Mouse (Mus musculus): ENCODE measurements around the gene Cdk5r1. TPM values are rescaled to one million over a fixed set of nuclear protein-coding genes. Genes with fewer than 3 reads are reported as not detected.

Cdk5r1 gene
- polyA plus RNA-seq, 1 experiment from 2014 or later: 4.7 TPM

GRCm38 (mm10) chr11:80474175-80474691 lies 2.6 kb upstream of the Cdk5r1 start:
- H3K9me3 ChIP-seq: no peaks in the 10 kb centered on the region
- no peak for DNase-seq (ENCODE audit: extremely low spot score, low spot score)
- peaks cover 37% of the 10 kb centered on the region for H3K4me1 ChIP-seq
- H3K4me3 ChIP-seq: no peak overlapping the region
- no peak overlapping the region for H3K27ac ChIP-seq
- peaks cover 49% of the 10 kb centered on the region for H3K27me3 ChIP-seq (ENCODE audit: poor library complexity, severe bottlenecking)
- H3K36me3 ChIP-seq (replicated peaks): peaks cover 60% of the 10 kb centered on the region
- WGBS: 71% methylated on average over 2 of the region's 2 CpGs

- WGBS: 94% methylated on average over 11 of the region's 11 CpGs
- Histone ChIP-seq H3K27ac (no peak overlapping the region), H3K4me3 (no peak overlapping the region), H3K9me3 (no peaks in the 10 kb centered on the region), H3K27me3 (ENCODE audit: poor library complexity, severe bottlenecking) (peaks cover 55% of the 10 kb centered on the region), H3K36me3 (replicated peaks) (peaks cover 54% of the 10 kb centered on the region), H3K4me1 (peaks cover 43% of the 10 kb centered on the region)
- DNase-seq (ENCODE audit: extremely low spot score, low spot score): no peak
Observed at GRCm38 (mm10) chr11:80474846-80475245, 2.0 kb upstream of the Cdk5r1 start.

GRCm38 (mm10) chr11:80475544-80475943 lies 1.3 kb upstream of the Cdk5r1 start:
- Histone ChIP-seq H3K36me3 (replicated peaks) (peaks cover 50% of the 10 kb centered on the region), H3K4me3 (no peak overlapping the region; the same call in 1 of the 2 replicates), H3K27me3 (ENCODE audit: poor library complexity, severe bottlenecking) (peaks cover 59% of the 10 kb centered on the region), H3K4me1 (peaks cover 46% of the 10 kb centered on the region), H3K27ac (no peak overlapping the region), H3K9me3 (no peaks in the 10 kb centered on the region)
- no peak for DNase-seq (ENCODE audit: extremely low spot score, low spot score)
- 83% methylated on average over 9 of the region's 9 CpGs for WGBS

- peaks cover 58% of the 10 kb centered on the region for H3K4me1 ChIP-seq
- peaks cover 33% of the 10 kb centered on the region for H3K36me3 ChIP-seq (replicated peaks)
- H3K27me3 ChIP-seq (ENCODE audit: poor library complexity, severe bottlenecking): peaks cover 73% of the 10 kb centered on the region
- no peak for DNase-seq (ENCODE audit: extremely low spot score, low spot score)
- no peaks in the 10 kb centered on the region for H3K9me3 ChIP-seq
- peak overlapping the region; percentile 88 for H3K27ac ChIP-seq
- 15% methylated on average over 55 of the region's 55 CpGs for WGBS
- H3K4me3 ChIP-seq: peak overlapping the region; percentile 73
Observed at GRCm38 (mm10) chr11:80477341-80478199, 747 bp downstream of the Cdk5r1 start.

GRCm38 (mm10) chr11:80478694-80479412 lies 2.0 kb downstream of the Cdk5r1 start:
- Histone ChIP-seq H3K4me1 (peaks cover 67% of the 10 kb centered on the region), H3K36me3 (replicated peaks) (peaks cover 20% of the 10 kb centered on the region), H3K9me3 (no peaks in the 10 kb centered on the region), H3K27me3 (ENCODE audit: poor library complexity, severe bottlenecking) (peaks cover 78% of the 10 kb centered on the region), H3K4me3 (peak overlapping the region; percentile 73), H3K27ac (peak overlapping the region; percentile 27; the same call in 1 of the 2 replicates)
- no peak for DNase-seq (ENCODE audit: extremely low spot score, low spot score)
- 52% methylated on average over 14 of the region's 14 CpGs for WGBS

GRCm38 (mm10) chr11:80479425-80479824 lies 2.6 kb downstream of the Cdk5r1 start:
- H3K27me3 ChIP-seq (ENCODE audit: poor library complexity, severe bottlenecking): peaks cover 75% of the 10 kb centered on the region

GRCm38 (mm10) chr11:80479906-80480866 lies 3.4 kb downstream of the Cdk5r1 start:
- WGBS: 81% methylated on average over 31 of the region's 31 CpGs
- Histone ChIP-seq H3K27ac (peak overlapping the region; percentile 27; the same call in 1 of the 2 replicates), H3K36me3 (replicated peaks) (peaks cover 9% of the 10 kb centered on the region), H3K9me3 (no peaks in the 10 kb centered on the region), H3K4me3 (peak overlapping the region; percentile 73), H3K4me1 (peaks cover 73% of the 10 kb centered on the region), H3K27me3 (ENCODE audit: poor library complexity, severe bottlenecking) (peaks cover 73% of the 10 kb centered on the region)
- DNase-seq (ENCODE audit: extremely low spot score, low spot score): no peak

More at GRCm38 (mm10) chr11:80479425-80479824, 2.6 kb downstream of the Cdk5r1 start:
- peaks cover 69% of the 10 kb centered on the region for H3K4me1 ChIP-seq
- peaks cover 14% of the 10 kb centered on the region for H3K36me3 ChIP-seq (replicated peaks)
- H3K27ac ChIP-seq: peak overlapping the region; percentile 27; the same call in 1 of the 2 replicates
- peak overlapping the region; percentile 73 for H3K4me3 ChIP-seq
- WGBS: 70% methylated on average over 5 of the region's 5 CpGs
- no peak for DNase-seq (ENCODE audit: extremely low spot score, low spot score)
- no peaks in the 10 kb centered on the region for H3K9me3 ChIP-seq

- Histone ChIP-seq H3K9me3 (no peaks in the 10 kb centered on the region), H3K36me3 (replicated peaks) (peaks cover 9% of the 10 kb centered on the region), H3K4me1 (peaks cover 68% of the 10 kb centered on the region), H3K27me3 (ENCODE audit: poor library complexity, severe bottlenecking) (peaks cover 72% of the 10 kb centered on the region), H3K4me3 (no peak overlapping the region), H3K27ac (0 out of 2 replicates have a peak overlapping the region, but pooled peaks have one; percentile 6)
- WGBS: 85% methylated on average over 13 of the region's 13 CpGs
- no peak for DNase-seq (ENCODE audit: extremely low spot score, low spot score)
Observed at GRCm38 (mm10) chr11:80481409-80482050, 4.7 kb downstream of the Cdk5r1 start.

GRCm38 (mm10) chr11:80482347-80482746 lies 5.5 kb downstream of the Cdk5r1 start:
- no peak overlapping the region for H3K27ac ChIP-seq
- H3K27me3 ChIP-seq (ENCODE audit: poor library complexity, severe bottlenecking): peaks cover 72% of the 10 kb centered on the region
- no peaks in the 10 kb centered on the region for H3K9me3 ChIP-seq
- no peak for DNase-seq (ENCODE audit: extremely low spot score, low spot score)
- H3K4me3 ChIP-seq: no peak overlapping the region
- peaks cover 66% of the 10 kb centered on the region for H3K4me1 ChIP-seq
- peaks cover 9% of the 10 kb centered on the region for H3K36me3 ChIP-seq (replicated peaks)
- WGBS: 84% methylated on average over 10 of the region's 10 CpGs

GRCm38 (mm10) chr11:80482921-80483320 lies 6.1 kb downstream of the Cdk5r1 start:
- H3K4me1 ChIP-seq: peaks cover 60% of the 10 kb centered on the region
- peaks cover 6% of the 10 kb centered on the region for H3K36me3 ChIP-seq (replicated peaks)
- H3K4me3 ChIP-seq: no peak overlapping the region
- 88% methylated on average over 7 of the region's 7 CpGs for WGBS
- DNase-seq (ENCODE audit: extremely low spot score, low spot score): no peak
- H3K27ac ChIP-seq: no peak overlapping the region
- peaks cover 70% of the 10 kb centered on the region for H3K27me3 ChIP-seq (ENCODE audit: poor library complexity, severe bottlenecking)
- no peaks in the 10 kb centered on the region for H3K9me3 ChIP-seq

- 0 out of 2 replicates have a peak overlapping the region, but pooled peaks have one; percentile 48 for H3K27ac ChIP-seq
- no peak for DNase-seq (ENCODE audit: extremely low spot score, low spot score)
- H3K36me3 ChIP-seq (replicated peaks): peaks cover 3% of the 10 kb centered on the region
- H3K27me3 ChIP-seq (ENCODE audit: poor library complexity, severe bottlenecking): peaks cover 66% of the 10 kb centered on the region
- WGBS: 77% methylated on average over 6 of the region's 6 CpGs
- H3K4me1 ChIP-seq: peaks cover 54% of the 10 kb centered on the region
- no peaks in the 10 kb centered on the region for H3K9me3 ChIP-seq
- no peak overlapping the region for H3K4me3 ChIP-seq
Observed at GRCm38 (mm10) chr11:80483536-80484067, 6.8 kb downstream of the Cdk5r1 start.
